Mouse (Mus musculus): ENCODE measurements at regions not wholly inside any gene's neighbourhood (a gene's known extent, or its start where the extent isn't known, plus 50 kb on each side); places are given as distances from the start of the nearest gene placed in this dataset.

GRCm38 (mm10) chr11:6969196-6969595 lies 94.1 kb upstream of the Adcy1 start:
- no peak for ATAC-seq (ENCODE audit: insufficient number of reproducible peaks, insufficient read depth, low FRiP score, low TSS enrichment, low read depth)
- no peak overlapping the region for H3K27ac ChIP-seq
- H3K9me3 ChIP-seq, result no peaks in the 10 kb centered on the region
- no peaks in the 10 kb centered on the region for H3K36me3 ChIP-seq
- 68% methylated on average over 1 of the region's 1 CpGs for WGBS
- H3K27me3 ChIP-seq, result no peaks in the 10 kb centered on the region
- no peak overlapping the region for H3K4me3 ChIP-seq
- no peak overlapping the region for H3K4me2 ChIP-seq
- H3K4me1 ChIP-seq, result no peaks in the 10 kb centered on the region
- H3K9ac ChIP-seq, result no peak overlapping the region

- Histone ChIP-seq H3K9me3 (no peaks in the 10 kb centered on the region), H3K4me3 (no peak overlapping the region), H3K27me3 (no peaks in the 10 kb centered on the region), H3K4me1 (no peaks in the 10 kb centered on the region), H3K36me3 (no peaks in the 10 kb centered on the region), H3K9ac (no peak overlapping the region), H3K27ac (no peak overlapping the region), H3K4me2 (no peak overlapping the region)
- 89% methylated on average over 5 of the region's 5 CpGs for whole genome bisulfite sequencing
- ATAC-seq (ENCODE audit: insufficient number of reproducible peaks, insufficient read depth, low FRiP score, low TSS enrichment, low read depth), result no peak
Measured at GRCm38 (mm10) chr11:6966968-6967367, 96.3 kb upstream of the Adcy1 start.

DNA sequence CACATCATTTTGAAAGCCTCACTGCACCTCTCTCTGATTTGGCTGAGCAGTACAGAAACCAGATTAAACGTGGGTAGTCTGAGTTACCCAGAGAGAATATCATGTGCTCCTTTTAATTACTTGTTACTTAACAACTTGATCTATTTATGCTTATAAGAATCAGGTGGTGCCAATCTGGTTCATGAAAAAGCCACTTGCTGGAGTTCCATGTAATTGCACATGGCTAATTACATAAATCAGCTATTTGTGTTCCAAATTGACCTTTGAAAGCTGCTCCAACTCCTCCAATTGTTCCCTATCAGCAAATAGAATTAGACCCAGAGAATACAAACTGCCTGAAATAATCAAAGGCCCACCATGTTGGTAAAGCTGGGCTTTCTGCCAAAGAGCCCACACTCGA lies 98.8 kb upstream of the Adcy1 start:
- Histone ChIP-seq H3K36me3 (no peaks in the 10 kb centered on the region), H3K27me3 (no peaks in the 10 kb centered on the region), H3K4me1 (no peaks in the 10 kb centered on the region), H3K27ac (no peak overlapping the region), H3K9me3 (no peaks in the 10 kb centered on the region; the same call in 1 of the 2 replicates), H3K4me3 (no peak overlapping the region), H3K4me2 (no peak overlapping the region), H3K9ac (no peak overlapping the region)
- ATAC-seq (ENCODE audit: insufficient number of reproducible peaks, insufficient read depth, low FRiP score, low TSS enrichment, low read depth), result no peak
- 33% methylated on average over 2 of the region's 2 CpGs for WGBS

DNA sequence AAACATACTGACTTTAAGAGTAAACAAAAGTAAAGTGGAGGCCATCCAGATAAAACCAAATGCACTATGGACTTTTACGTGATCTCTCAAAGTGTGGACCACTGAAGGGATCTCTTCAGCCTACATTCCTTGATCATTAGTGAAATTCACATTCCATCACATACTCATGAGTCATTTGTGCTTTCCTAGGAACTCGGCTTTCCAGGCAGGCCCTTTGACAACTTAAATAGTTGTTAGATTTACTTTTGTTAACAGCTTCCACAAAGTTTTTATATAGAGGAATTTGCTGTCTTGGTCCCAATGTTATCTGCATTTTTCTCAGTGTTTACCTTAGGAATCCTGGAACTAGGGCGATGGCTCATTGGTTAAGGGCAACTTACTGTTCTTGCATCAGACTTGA lies 99.7 kb upstream of the Adcy1 start:
- Histone ChIP-seq H3K36me3 (no peaks in the 10 kb centered on the region), H3K27ac (no peak overlapping the region), H3K4me1 (no peaks in the 10 kb centered on the region), H3K4me2 (no peak overlapping the region), H3K9ac (no peak overlapping the region), H3K4me3 (no peak overlapping the region), H3K27me3 (no peaks in the 10 kb centered on the region), H3K9me3 (no peaks in the 10 kb centered on the region; the same call in 1 of the 2 replicates)
- WGBS, result 77% methylated on average over 3 of the region's 3 CpGs
- no peak for ATAC-seq (ENCODE audit: insufficient number of reproducible peaks, insufficient read depth, low FRiP score, low TSS enrichment, low read depth)

- Histone ChIP-seq H3K36me3 (no peaks in the 10 kb centered on the region), H3K9ac (no peak overlapping the region), H3K9me3 (peaks cover 5% of the 10 kb centered on the region; the same call in 1 of the 2 replicates), H3K4me1 (no peaks in the 10 kb centered on the region), H3K27ac (no peak overlapping the region), H3K27me3 (no peaks in the 10 kb centered on the region), H3K4me3 (no peak overlapping the region), H3K4me2 (no peak overlapping the region)
- WGBS, result 68% methylated on average over 1 of the region's 1 CpGs
- no peak for ATAC-seq (ENCODE audit: insufficient number of reproducible peaks, insufficient read depth, low FRiP score, low TSS enrichment, low read depth)
Measured at GRCm38 (mm10) chr11:6962786-6963575, 100.3 kb upstream of the Adcy1 start.

DNA sequence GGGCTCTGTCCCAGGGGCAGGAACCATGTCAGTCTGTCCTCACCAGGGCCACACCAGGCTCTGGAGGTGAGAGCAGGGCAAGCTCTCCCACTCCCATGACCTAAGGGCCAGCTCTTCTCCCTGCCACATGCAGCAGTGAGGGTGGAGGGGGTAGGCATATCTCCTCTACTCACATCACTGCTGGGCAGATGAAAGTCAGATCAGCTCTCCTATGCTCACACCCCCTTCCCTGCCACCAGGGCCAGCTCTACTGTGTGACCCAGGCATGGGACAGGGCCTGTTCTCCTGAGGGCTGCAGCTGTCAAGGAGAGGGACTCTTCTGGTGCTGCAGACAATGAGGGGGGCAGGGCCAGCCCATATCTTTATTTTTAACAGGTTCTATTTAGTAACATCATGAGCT lies 101.0 kb upstream of the Adcy1 start:
- Histone ChIP-seq H3K4me2 (no peak overlapping the region), H3K27me3 (no peaks in the 10 kb centered on the region), H3K9ac (no peak overlapping the region), H3K4me3 (no peak overlapping the region), H3K36me3 (no peaks in the 10 kb centered on the region), H3K9me3 (peaks cover 5% of the 10 kb centered on the region; the same call in 1 of the 2 replicates), H3K4me1 (no peaks in the 10 kb centered on the region), H3K27ac (no peak overlapping the region)
- ATAC-seq (ENCODE audit: insufficient number of reproducible peaks, insufficient read depth, low FRiP score, low TSS enrichment, low read depth), result no peak

DNA sequence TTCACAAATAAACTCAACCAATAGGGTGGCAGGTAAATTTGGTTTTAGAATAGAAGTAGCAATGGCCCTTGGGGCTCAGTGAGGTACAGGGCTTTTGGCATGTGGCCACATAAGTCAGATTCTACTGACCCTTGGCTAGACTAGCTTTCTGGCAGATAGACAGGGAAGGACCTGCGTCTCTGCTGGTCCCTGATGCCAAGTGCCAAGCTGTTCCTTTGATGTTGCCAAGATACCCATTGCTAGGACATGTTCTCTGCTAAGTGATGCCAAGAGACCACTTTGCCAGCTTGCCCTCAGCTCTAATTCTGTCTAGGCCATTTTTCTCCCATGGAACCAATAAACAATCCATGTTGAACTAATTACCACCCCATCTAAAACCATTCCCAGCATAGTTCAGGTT lies 110.5 kb upstream of the Adcy1 start:
- Histone ChIP-seq H3K4me1 (no peaks in the 10 kb centered on the region), H3K4me3 (no peak overlapping the region), H3K27me3 (no peaks in the 10 kb centered on the region), H3K27ac (no peak overlapping the region), H3K4me2 (no peak overlapping the region), H3K9me3 (no peaks in the 10 kb centered on the region), H3K9ac (no peak overlapping the region), H3K36me3 (no peaks in the 10 kb centered on the region)
- ATAC-seq (ENCODE audit: insufficient number of reproducible peaks, insufficient read depth, low FRiP score, low TSS enrichment, low read depth), result no peak
- 75% methylated on average over 1 of the region's 1 CpGs for WGBS

DNA sequence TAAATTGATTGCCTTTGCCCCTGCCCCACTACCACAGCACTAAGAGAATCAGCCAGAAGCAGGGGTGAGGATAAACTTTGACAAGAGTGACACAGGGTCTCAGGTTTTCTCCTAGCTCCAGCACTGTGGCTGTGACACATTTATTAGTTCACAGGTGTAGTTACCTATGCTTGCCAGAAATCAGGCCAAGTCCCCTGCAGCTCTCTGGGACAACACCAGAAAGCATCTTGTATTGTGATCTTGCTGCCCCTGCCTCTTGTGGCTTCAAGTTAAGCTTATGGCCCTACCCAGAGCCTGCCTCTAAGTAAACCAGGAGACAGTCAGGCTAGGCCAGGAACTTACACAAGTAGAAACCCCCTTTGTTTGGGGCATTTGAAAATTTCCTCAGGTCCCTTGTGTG lies 111.9 kb upstream of the Adcy1 start:
- no peaks in the 10 kb centered on the region for H3K4me1 ChIP-seq
- no peaks in the 10 kb centered on the region for H3K27me3 ChIP-seq
- H3K36me3 ChIP-seq, result no peaks in the 10 kb centered on the region
- no peak for ATAC-seq (ENCODE audit: insufficient number of reproducible peaks, insufficient read depth, low FRiP score, low TSS enrichment, low read depth)
- no peak overlapping the region for H3K27ac ChIP-seq
- no peak overlapping the region for H3K4me3 ChIP-seq
- no peak overlapping the region for H3K4me2 ChIP-seq
- no peak overlapping the region for H3K9ac ChIP-seq
- H3K9me3 ChIP-seq, result no peaks in the 10 kb centered on the region

GRCm38 (mm10) chr11:6949051-6949450 lies 111.6 kb upstream of the Gm11983 start:
- H3K27ac ChIP-seq, result no peak overlapping the region
- H3K9ac ChIP-seq, result no peak overlapping the region
- no peak for ATAC-seq (ENCODE audit: insufficient number of reproducible peaks, insufficient read depth, low FRiP score, low TSS enrichment, low read depth)
- no peaks in the 10 kb centered on the region for H3K4me1 ChIP-seq
- 83% methylated on average over 2 of the region's 2 CpGs for WGBS
- no peaks in the 10 kb centered on the region for H3K36me3 ChIP-seq
- no peak overlapping the region for H3K4me3 ChIP-seq
- no peaks in the 10 kb centered on the region for H3K27me3 ChIP-seq
- no peaks in the 10 kb centered on the region for H3K9me3 ChIP-seq
- no peak overlapping the region for H3K4me2 ChIP-seq

DNA sequence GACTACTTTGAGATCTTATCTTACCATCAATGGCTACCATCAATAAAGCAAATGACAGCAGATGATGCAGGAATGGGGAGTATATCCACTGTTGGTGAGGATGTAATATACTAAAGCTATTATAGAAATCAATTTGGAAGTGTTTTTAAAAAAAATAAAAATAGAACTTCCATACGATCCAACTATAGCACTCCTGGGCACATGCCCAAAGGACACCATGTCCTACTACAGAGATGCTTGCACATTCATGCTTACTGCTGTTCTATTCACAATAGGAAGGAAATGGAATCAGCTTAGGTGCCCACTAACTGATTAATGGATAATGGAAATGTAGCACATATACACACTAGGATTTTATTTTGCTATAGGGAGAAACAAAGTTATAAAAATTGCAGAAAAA lies 96.7 kb upstream of the Gm11983 start:
- H3K9me3 ChIP-seq, result no peaks in the 10 kb centered on the region; the same call in 1 of the 2 replicates
- WGBS, result 94% methylated on average over 1 of the region's 1 CpGs
- no peak overlapping the region for H3K4me3 ChIP-seq
- H3K4me2 ChIP-seq, result no peak overlapping the region
- no peak overlapping the region for H3K9ac ChIP-seq
- no peak for ATAC-seq (ENCODE audit: insufficient number of reproducible peaks, insufficient read depth, low FRiP score, low TSS enrichment, low read depth)
- H3K27me3 ChIP-seq, result no peaks in the 10 kb centered on the region
- H3K4me1 ChIP-seq, result no peaks in the 10 kb centered on the region
- no peak overlapping the region for H3K27ac ChIP-seq
- H3K36me3 ChIP-seq, result no peaks in the 10 kb centered on the region

DNA sequence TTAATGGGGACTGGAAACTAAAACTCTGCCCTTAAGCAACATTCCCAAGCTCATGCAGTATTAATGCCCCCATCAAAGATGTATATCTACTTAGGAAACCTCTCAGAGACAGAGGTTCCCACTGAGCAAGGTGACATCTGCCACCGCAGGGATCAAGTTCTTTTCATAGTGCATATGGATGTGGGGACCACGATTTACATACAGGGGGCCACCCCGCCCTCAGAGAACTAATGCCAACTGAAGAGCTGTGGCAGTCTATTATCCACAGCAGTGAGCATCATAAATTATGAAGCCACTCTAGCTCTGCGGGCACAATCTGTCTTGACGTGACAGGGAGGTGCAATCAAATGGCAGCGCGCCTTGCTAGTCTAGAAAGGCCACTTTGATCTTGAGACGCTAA lies 88.6 kb upstream of the Gm11983 start:
- no peak for ATAC-seq (ENCODE audit: insufficient number of reproducible peaks, insufficient read depth, low FRiP score, low TSS enrichment, low read depth)

DNA sequence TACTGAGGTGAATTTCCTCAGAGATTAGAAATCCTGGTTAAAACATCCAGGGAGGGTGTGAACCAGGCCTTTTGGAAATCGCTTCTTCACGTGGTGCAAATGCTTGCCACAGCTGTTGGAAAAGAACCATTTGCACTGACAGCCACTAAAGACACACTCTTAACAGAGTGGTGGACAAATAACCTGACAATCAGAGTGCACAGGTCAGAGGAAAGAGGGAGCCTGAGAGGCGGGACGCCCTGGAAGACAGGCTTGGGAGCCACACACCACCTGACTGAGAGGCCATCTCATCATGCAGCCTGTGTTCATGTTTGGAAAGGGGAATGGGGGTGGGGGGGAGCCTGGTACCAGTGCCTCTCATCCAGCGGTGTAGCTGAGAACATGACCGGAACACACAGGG lies 87.0 kb upstream of the Gm11983 start:
- H3K4me2 ChIP-seq, result peak overlapping the region; percentile 37
- no peak overlapping the region for H3K9ac ChIP-seq
- WGBS, result 33% methylated on average over 6 of the region's 6 CpGs
- H3K9me3 ChIP-seq, result no peaks in the 10 kb centered on the region
- no peaks in the 10 kb centered on the region for H3K36me3 ChIP-seq
- H3K4me1 ChIP-seq, result peaks cover 16% of the 10 kb centered on the region
- H3K4me3 ChIP-seq, result no peak overlapping the region
- ATAC-seq (ENCODE audit: insufficient number of reproducible peaks, insufficient read depth, low FRiP score, low TSS enrichment, low read depth), result no peak
- H3K27ac ChIP-seq, result no peak overlapping the region
- no peaks in the 10 kb centered on the region for H3K27me3 ChIP-seq

More for the DNA sequence above, 88.6 kb upstream of the Gm11983 start:
- 78% methylated on average over 8 of the region's 8 CpGs for WGBS
- Histone ChIP-seq H3K4me1 (peaks cover 16% of the 10 kb centered on the region), H3K27ac (no peak overlapping the region), H3K4me2 (no peak overlapping the region), H3K9me3 (no peaks in the 10 kb centered on the region), H3K27me3 (no peaks in the 10 kb centered on the region), H3K36me3 (no peaks in the 10 kb centered on the region), H3K4me3 (no peak overlapping the region), H3K9ac (no peak overlapping the region)
